Mouse (Mus musculus) layer of hippocampus, adult 6 months (tissue): ENCODE results near the gene Cebpzos. TPM values are rescaled to one million over a fixed set of nuclear protein-coding genes. Genes with fewer than 3 reads are reported as not detected.

Experiments used
- long read RNA-seq, 2 experiments: library from polyadenylated mRNA; unstranded; transcript quantifications; one replicate each; pipeline ENCODE4 v2.0.0; 2019 to 2020
- polyA plus RNA-seq: library from polyadenylated mRNA; unstranded; fragments of <200 nt; fragmentation: Nextera tagmentation; gene quantifications from 2 replicates; pipeline ENCODE4 v1.2.3, GENCODE M21; 2021

The Cebpzos gene
- 150 and 187 TPM in 2 replicates for polyA plus RNA-seq
- long read RNA-seq, experiment 1, transcript Cebpzos-201 (5 exons, 753 nt), result minor isoform, 17 of 82 reads
- long read RNA-seq, experiment 1, transcript Cebpzos-202 (5 exons, 602 nt), result major isoform, 46 of 82 reads
- long read RNA-seq, experiment 1, partial matches to known transcripts, result 16 of 82 reads
- long read RNA-seq, experiment 1, other reads (novel, unspliced or antisense), result 3 of 82 reads
- long read RNA-seq, experiment 2, transcript Cebpzos-201 (5 exons, 753 nt), result minor isoform, 6 of 35 reads
- long read RNA-seq, experiment 2, transcript Cebpzos-202 (5 exons, 602 nt), result major isoform, 16 of 35 reads
- long read RNA-seq, experiment 2, partial matches to known transcripts, result 10 of 35 reads
- long read RNA-seq, experiment 2, other reads (novel, unspliced or antisense), result 3 of 35 reads

DNA sequence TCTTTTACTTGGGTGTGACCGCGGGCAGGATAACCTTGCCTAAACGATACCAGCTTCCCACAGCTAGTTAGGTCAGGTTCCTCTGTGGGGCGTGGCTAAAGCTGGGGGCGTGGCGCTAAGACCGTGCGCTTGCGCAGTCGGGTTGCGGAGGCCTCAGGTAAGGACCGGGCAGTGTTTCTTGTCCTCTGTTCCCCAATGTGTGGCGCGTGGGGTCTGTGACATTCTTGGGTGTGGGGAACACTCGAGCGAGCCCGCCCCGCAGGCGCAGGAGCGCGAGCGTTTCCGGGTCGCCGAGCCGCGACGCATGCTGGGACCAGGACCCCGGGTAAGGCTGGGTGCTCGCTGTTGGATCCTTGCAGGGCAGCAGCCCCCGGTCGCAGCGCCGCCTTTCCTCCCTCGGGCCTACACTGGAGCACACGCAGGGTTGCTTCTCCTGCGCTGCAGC is at the start of gene Cebpzos:
Cebpzos (plus strand) TSS at position 132 of the 445 bp plus-strand sequence.

DNA sequence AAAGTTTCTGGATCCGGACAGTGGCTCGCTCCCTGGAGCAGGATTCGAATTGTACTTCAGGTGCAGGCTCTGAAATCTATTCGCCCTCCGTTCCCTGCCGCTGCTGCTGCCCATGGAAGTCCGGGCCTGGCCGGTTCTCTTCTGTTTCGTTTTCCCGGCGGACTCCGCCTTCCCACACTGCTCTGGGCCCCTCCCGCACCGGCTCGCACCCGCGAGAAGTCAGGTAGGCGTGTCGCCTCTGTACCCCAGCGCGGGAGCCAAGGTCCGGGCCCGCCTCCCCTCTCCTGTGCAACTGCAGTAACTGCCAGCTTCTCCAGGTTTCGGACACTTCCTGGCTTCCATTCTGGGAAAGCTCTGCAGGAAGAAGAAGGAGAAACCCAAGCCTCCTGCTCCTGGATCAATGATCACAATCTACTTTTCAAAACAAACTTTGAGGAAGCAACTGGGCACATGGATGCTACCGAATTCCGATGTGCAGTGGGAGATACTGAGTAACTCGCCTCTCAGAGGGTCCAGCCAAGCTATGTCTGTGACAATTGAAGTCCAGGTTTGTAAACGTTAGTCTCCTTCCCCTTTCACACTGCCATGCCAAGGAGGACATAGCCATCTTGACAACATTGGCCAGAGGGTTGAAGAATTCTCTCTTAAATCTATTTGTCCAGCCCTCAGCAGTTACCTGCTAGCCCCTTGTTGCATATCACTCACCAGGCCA is 33.7 kb upstream of the Cebpzos start, which contains the start of gene Eif2ak2:
Eif2ak2 (minus strand) TSS at position 173 of the 712 bp plus-strand sequence.

DNA sequence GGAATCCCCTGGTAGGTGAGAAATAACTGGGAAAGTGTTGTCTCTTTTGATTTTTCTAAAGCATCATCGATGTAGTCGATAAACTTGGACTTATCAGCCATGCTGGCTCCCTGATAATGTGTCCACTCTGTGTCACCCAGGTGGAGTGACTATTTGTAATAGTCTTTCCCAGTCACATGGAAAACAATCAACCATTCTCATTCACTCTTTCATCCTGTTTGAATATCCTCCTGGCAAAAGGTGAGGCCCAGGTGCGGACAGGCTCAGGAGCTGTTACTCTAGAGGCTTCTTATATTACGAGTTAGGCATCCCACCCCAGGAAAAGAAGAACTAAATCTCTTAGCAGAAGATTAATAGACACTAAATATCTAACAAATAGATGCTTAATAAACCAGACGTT is 9.4 kb upstream of the Cebpzos start, which contains the start of gene Sult6b1:
Sult6b1 (minus strand) TSS at position 101 of the 400 bp plus-strand sequence.

DNA sequence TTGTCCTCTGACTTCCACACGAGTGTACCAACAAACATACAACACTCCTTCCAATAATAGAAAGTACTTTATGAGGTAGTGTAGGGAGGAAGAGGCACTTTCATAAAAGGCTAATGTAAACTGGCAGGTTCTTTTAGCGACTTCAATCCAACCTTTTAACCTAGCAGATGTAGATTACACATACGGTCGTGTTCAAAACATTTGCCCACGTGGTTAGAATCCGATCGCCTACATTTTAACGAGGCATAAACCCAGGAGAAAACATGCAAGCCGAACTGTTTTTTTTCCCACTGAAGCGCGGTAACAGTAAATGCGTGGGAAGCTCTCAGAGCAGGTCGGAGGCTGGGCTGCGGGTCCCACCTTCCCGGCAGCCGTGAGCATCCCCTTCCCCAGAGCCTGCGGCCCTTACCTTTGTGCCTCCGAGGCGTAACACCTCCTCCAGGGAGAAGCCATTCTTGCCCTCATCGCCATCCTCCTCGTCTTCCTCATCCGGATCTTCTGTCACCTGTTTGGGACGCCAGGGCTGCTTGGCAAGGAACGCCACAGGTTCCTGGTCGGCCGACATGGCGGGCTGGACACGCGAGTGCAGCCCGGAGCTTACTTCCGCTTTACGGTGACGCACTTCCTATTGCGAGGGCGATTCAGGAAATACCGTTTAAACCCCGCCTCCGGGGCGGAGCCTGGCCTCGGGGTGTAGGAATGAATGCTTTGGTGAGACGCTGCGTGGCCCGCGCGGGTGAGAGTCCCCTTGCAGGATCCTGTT is 20.3 kb downstream of the Cebpzos start, which contains the start of the genes Cebpz and Ndufaf7:
Cebpz (minus strand) TSS at position 601 of the 763 bp plus-strand sequence.
Ndufaf7 (plus strand) TSS at position 671 of the 763 bp plus-strand sequence.

Other genes with a start within 250 kb of the Cebpzos start
- gene Strn, start 179.3 kb upstream of the Cebpzos start, polyA plus RNA-seq, result 6.4 and 8.7 TPM in 2 replicates
- gene Heatr5b, start 81.1 kb upstream of the Cebpzos start, polyA plus RNA-seq, result 8.9 and 9.9 TPM in 2 replicates
- gene Gpatch11, start 80.9 kb upstream of the Cebpzos start, polyA plus RNA-seq, result 40.6 and 49.8 TPM in 2 replicates
- gene Eif2ak2, start 33.9 kb upstream of the Cebpzos start, polyA plus RNA-seq, result 2.3 and 4.0 TPM in 2 replicates
- gene Sult6b1, start 9.5 kb upstream of the Cebpzos start, polyA plus RNA-seq, result 0.23 TPM in 1 of 2 replicates, not detected in the other
- 20.8 and 26.1 TPM in 2 replicates for gene Cebpz, start 20.6 kb downstream of the Cebpzos start, polyA plus RNA-seq
- gene Ndufaf7, start 20.6 kb downstream of the Cebpzos start, polyA plus RNA-seq, result 80.5 and 86.7 TPM in 2 replicates
- gene Prkd3, start 104.3 kb downstream of the Cebpzos start, polyA plus RNA-seq, result 2.6 and 3.2 TPM in 2 replicates
- 16.8 and 18.3 TPM in 2 replicates for gene Qpct, start 135.4 kb downstream of the Cebpzos start, polyA plus RNA-seq